Mouse (Mus musculus) G1E-ER4 (cell line): ENCODE data around the gene Vmn2r52. TPM values are rescaled to one million over a fixed set of nuclear protein-coding genes. Genes with fewer than 3 reads are reported as not detected.
"Not testable (repeated sequence)": the region's sequence is repeated elsewhere in the genome, so short reads cannot be mapped to it uniquely, and the experiment has no call there.

Experiments used
- GATA1 ChIP-seq: IDR thresholded peaks from one replicate; pipeline ENCODE4 v1.8.0; 2012; ENCODE audit warnings: low read length, inconsistent platforms
- polyA plus RNA-seq: library from polyadenylated mRNA; stranded (reverse); fragments of >175 nt; gene quantifications from 2 replicates; pipeline ENCODE4 v1.2.3, GENCODE M21; 2012

The Vmn2r52 gene
- not detected in 2 replicates for polyA plus RNA-seq

DNA sequence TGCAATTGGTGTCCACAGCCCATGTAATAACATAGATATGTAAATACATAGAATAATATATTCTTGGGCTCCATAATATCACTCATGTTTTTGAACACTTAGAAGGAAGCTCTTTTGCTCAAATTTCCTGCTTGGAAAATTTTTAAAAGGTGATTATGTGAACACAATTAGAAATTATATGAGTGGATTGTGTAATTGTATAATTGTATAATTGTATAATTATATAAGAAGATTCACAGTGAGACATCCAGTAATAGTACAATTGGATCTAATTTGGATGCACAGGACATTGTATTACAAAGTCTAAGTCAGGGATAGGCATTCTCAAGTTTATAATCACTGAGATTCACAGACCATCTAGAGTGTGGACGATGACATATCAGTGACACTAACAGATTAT is at the start of gene Vmn2r52:
Vmn2r52 (minus strand) TSS at position 101 of the 400 bp plus-strand sequence.
- TF ChIP-seq GATA1, result no peak

DNA sequence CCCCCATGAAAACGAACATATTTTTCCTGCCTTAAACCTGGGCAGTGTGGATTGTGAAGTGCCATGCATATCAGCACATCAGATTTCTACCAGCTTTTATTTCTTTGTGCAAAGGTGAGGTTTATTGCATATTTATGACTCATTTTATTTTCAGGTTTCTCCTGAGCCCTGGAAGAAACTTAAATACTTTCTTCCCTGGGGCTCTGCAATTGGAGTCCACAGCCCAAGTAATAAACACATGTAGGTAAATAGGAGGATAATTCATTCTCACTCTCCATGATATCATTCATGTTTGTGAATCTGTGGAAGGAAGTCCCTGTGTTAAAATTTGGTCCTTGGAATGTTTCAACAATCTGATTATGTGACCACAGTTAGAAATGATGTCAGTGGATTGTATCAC is 70.7 kb downstream of the Vmn2r52 start, which contains the start of gene Vmn2r51:
Vmn2r51 (minus strand) TSS at position 101 of the 400 bp plus-strand sequence.
- TF ChIP-seq GATA1, result not testable (repeated sequence)

Other genes starting within 250 kb of the Vmn2r52 start
- gene Vmn2r48, start 223.0 kb downstream of the Vmn2r52 start, polyA plus RNA-seq, result not detected in 2 replicates
- gene Vmn2r49, start 184.3 kb downstream of the Vmn2r52 start, polyA plus RNA-seq, result not detected in 2 replicates
- gene Vmn2r50, start 123.3 kb downstream of the Vmn2r52 start, polyA plus RNA-seq, result not detected in 2 replicates
- not detected in 2 replicates for gene Vmn2r51, start 70.8 kb downstream of the Vmn2r52 start, polyA plus RNA-seq
- not detected in 2 replicates for gene Vmn1r66, start 101.4 kb upstream of the Vmn2r52 start, polyA plus RNA-seq